Mouse (Mus musculus): ENCODE measurements around the gene Tle6. TPM values are rescaled to one million over a fixed set of nuclear protein-coding genes. Genes with fewer than 3 reads are reported as not detected.

Tle6 gene
- polyA plus RNA-seq, 1 experiment from 2014 or later, result 7.6 TPM

DNA sequence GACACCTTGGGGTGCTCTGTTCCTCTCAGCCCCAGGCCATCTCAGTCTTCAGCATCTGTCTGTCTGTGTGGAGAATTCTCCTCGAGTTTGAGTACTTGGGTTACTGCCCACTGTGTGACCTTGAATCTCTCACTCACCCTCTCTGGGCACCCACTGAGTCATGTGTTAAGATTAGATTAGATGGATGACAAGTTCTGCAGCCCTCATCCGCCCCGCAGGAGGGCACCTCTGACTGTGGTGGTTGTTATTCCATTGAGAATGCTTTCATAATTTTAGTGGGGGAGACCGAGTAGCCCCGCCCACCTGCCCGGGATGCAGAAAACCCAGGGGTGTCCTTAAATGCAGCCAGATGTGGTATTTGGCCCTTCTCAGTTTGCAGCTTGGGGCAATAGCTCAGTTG lies 37.4 kb downstream of the Tle6 start:
- Histone ChIP-seq H3K36me3 (ENCODE audit: control insufficient read depth, insufficient read depth, low read length) (peaks cover 16% of the 10 kb centered on the region), H3K4me2 (replicated peaks; ENCODE audit: low read depth) (no peak overlapping the region), H3K4me1 (replicated peaks; ENCODE audit: control insufficient read depth, insufficient read depth) (peaks cover 10% of the 10 kb centered on the region), H3K4me3 (ENCODE audit: low read depth, low read length) (no peak overlapping the region), H3K27me3 (ENCODE audit: control insufficient read depth, insufficient read depth, low read length) (no peaks in the 10 kb centered on the region), H3K9me3 (ENCODE audit: control insufficient read depth, low read length) (no peaks in the 10 kb centered on the region), H3K27ac (replicated peaks) (no peak overlapping the region), H3K9ac (ENCODE audit: low read length) (no peak overlapping the region)
- DNase-seq (ENCODE audit: low spot score) (no peak), ATAC-seq (ENCODE audit: low FRiP score, low TSS enrichment) (no peak)
- TF ChIP-seq EP300 (optimal IDR thresholded peaks at IDR 0.05), result no peak
- TF ChIP-seq CTCF (IDR thresholded peaks at IDR 0.05; ENCODE audit: low read depth), result no peak
- 50% methylated on average over 6 of the region's 6 CpGs for WGBS

DNA sequence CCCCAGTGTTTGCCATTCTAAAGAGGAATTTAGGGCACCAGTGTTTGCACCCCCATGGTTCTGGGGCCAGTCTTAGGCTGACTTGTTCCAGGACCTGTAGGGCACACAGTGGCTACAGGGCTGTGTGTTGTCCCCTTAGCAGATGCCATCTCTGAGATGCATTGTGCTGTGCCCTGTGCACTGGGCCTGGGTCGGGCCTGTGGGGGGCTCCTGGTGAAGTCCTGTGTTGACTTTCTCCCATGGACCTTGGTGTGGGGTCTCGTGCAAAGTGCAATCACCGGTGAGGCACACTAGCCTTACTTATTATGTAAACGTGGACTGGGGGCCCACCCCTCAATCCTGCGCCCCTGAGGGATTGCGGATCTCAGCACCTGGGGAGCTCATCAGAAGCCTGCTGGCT lies 38.5 kb downstream of the Tle6 start:
- Histone ChIP-seq H3K27me3 (ENCODE audit: control insufficient read depth, insufficient read depth, low read length) (no peaks in the 10 kb centered on the region), H3K36me3 (ENCODE audit: control insufficient read depth, insufficient read depth, low read length) (peaks cover 16% of the 10 kb centered on the region), H3K9me3 (ENCODE audit: control insufficient read depth, low read length) (no peaks in the 10 kb centered on the region), H3K27ac (replicated peaks) (no peak overlapping the region), H3K4me3 (ENCODE audit: low read depth, low read length) (no peak overlapping the region), H3K4me2 (replicated peaks; ENCODE audit: low read depth) (no peak overlapping the region), H3K9ac (ENCODE audit: low read length) (peak overlapping the region; percentile 4; the same call in 1 of the 2 replicates), H3K4me1 (replicated peaks; ENCODE audit: control insufficient read depth, insufficient read depth) (peaks cover 8% of the 10 kb centered on the region; the same call in 1 of the 2 replicates)
- 73% methylated on average over 6 of the region's 6 CpGs for WGBS
- ATAC-seq (ENCODE audit: low FRiP score, low TSS enrichment) (no peak), DNase-seq (ENCODE audit: low spot score) (no peak)
- TF ChIP-seq EP300 (optimal IDR thresholded peaks at IDR 0.05), result no peak
- no peak for TF ChIP-seq CTCF (IDR thresholded peaks at IDR 0.05; ENCODE audit: low read depth)

DNA sequence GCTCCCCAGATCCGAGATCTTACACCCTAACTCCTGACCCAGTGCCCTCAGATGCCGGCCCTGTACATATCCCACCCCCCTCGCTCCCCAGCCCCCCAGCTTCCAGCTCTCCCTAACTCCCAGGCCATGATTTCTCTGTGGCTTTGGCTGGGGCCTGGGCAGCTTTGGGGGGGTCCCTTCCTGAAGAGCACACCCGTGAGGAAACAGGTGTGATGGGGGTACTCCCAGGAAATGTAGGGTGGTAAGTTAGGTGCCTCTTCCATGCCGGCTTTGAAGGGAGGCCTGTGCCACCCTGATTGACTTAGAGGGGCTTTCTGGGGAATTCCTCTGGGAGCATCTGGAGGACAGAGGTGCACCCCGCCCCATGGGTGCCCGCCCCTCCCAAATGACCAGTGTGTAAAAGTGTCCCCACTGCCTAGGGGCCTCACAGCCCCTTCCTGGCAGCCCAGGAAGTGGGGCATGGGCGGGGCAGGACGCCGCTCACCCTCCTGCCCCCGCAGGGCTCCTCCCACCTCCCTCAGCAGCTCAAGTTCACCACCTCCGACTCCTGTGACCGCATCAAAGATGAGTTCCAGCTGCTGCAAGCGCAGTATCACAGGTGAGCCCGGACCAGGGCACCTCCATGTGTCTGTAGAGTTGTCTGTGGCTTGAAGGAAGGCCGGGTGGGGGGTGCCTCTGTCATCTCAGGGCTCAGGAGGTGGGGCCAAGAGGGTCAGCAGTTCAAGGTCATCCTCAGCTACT lies 40.0 kb downstream of the Tle6 start:
- H3K4me1 ChIP-seq (replicated peaks; ENCODE audit: control insufficient read depth, insufficient read depth), result peaks cover 8% of the 10 kb centered on the region; the same call in 1 of the 2 replicates
- H3K27ac ChIP-seq (replicated peaks), result peak overlapping the region; percentile 90

DNA sequence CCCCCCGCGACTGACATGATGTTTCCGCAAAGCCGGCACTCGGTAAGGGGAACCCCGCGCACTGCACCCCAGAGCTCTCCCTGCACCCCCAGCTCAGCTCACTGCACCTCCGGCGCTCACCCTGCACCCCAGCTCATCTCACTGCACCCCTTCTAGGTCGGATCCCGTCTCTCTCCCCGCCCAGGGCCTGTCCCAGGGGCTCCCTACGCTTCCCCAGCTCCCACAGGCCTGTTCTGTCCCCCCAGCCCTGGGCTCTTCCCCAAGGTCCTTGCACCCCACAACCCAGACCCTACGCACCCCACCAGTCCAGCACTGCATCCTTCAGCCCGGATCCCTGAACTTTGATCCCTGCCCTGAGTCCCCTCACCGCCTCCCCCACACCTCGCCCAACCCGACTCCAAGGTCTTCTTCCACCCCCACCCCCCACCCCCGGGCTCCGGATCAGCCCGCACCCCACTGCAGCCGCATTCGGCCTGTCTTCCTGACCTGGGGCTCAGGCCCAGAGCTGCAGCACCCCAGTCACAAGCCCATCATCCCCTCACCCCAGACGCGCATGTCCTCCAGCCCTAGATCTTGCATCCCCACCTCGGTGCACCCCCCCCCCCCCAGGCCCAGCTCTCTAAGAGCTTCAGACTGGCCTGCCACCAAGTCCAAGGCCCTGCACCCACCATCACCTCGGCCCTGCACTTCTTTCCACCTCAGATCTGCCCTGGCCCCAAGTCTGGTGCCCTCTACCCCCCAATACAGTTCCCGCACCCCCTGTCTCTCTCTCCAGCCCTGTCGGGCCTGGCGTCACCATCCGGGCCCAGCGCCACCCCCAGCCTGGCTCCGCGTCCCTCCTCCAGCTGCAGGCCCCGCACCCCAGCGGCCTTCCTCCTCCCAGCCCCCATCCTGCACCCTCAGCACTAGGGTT lies 41.0 kb downstream of the Tle6 start:
- H3K4me1 ChIP-seq (replicated peaks; ENCODE audit: control insufficient read depth, insufficient read depth), result peaks cover 8% of the 10 kb centered on the region; the same call in 1 of the 2 replicates
- peak overlapping the region; percentile 90 for H3K4me2 ChIP-seq (replicated peaks; ENCODE audit: low read depth)
- H3K36me3 ChIP-seq (ENCODE audit: control insufficient read depth, insufficient read depth, low read length), result peaks cover 2% of the 10 kb centered on the region; the same call in 1 of the 2 replicates
- no peaks in the 10 kb centered on the region for H3K9me3 ChIP-seq (ENCODE audit: control insufficient read depth, low read length)
- peak overlapping the region; percentile 94 for H3K9ac ChIP-seq (ENCODE audit: low read length)
- H3K27me3 ChIP-seq (ENCODE audit: control insufficient read depth, insufficient read depth, low read length), result no peaks in the 10 kb centered on the region
- peak overlapping the region; percentile 86 for H3K4me3 ChIP-seq (ENCODE audit: low read depth, low read length)
- ATAC-seq (ENCODE audit: low FRiP score, low TSS enrichment) (peak; percentile 57), DNase-seq (ENCODE audit: low spot score) (peak; percentile 81)
- no peak for TF ChIP-seq EP300 (optimal IDR thresholded peaks at IDR 0.05)
- no peak for TF ChIP-seq CTCF (IDR thresholded peaks at IDR 0.05; ENCODE audit: low read depth)
- WGBS, result under 1% methylated on average over 34 of the region's 36 CpGs
- H3K27ac ChIP-seq (replicated peaks), result peak overlapping the region; percentile 90

More for the DNA sequence above, 40.0 kb downstream of the Tle6 start:
- Histone ChIP-seq H3K4me2 (replicated peaks; ENCODE audit: low read depth) (peak overlapping the region; percentile 90), H3K27me3 (ENCODE audit: control insufficient read depth, insufficient read depth, low read length) (no peaks in the 10 kb centered on the region), H3K9ac (ENCODE audit: low read length) (peak overlapping the region; percentile 94), H3K9me3 (ENCODE audit: control insufficient read depth, low read length) (no peaks in the 10 kb centered on the region), H3K36me3 (ENCODE audit: control insufficient read depth, insufficient read depth, low read length) (peaks cover 12% of the 10 kb centered on the region), H3K4me3 (ENCODE audit: low read depth, low read length) (peak overlapping the region; percentile 86)
- peak; percentile 5; the same call in 1 of the 2 replicates for ATAC-seq (ENCODE audit: low FRiP score, low TSS enrichment)
- peak; percentile 68 for DNase-seq (ENCODE audit: low spot score)
- 10% methylated on average over 16 of the region's 16 CpGs for WGBS
- no peak for TF ChIP-seq CTCF (IDR thresholded peaks at IDR 0.05; ENCODE audit: low read depth)
- no peak for TF ChIP-seq EP300 (optimal IDR thresholded peaks at IDR 0.05)

DNA sequence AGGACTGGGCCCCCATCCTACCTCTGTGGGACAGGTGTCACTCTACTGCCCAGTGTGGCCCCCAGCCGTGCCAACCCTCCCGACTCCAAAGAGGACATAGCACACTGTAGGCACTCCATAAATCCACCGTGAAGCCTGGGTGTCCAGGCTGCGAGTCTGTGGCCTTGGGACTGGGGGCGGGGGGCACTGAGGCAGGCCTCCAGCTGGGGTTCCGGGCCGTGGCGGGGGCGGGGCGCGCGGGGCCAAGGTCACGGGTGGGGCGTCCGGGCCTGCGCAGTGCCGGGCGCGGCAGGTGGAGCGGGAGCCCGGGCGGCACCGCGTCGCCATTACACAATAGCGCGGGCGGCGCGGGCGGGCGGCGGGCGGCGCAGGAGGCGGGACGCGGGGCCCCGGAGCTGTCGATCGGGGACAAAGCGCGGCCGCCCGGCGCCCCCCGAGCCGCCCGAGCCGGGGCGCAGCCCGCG lies 41.7 kb downstream of the Tle6 start, which contains the start of gene Aes:
Aes (plus strand) TSS at position 326 of the 464 bp plus-strand sequence.
- H3K4me1 ChIP-seq (replicated peaks; ENCODE audit: control insufficient read depth, insufficient read depth), result peaks cover 7% of the 10 kb centered on the region; the same call in 1 of the 2 replicates

More for the DNA sequence above, 41.7 kb downstream of the Tle6 start, which contains the start of gene Aes:
- no peaks in the 10 kb centered on the region; the same call in 1 of the 2 replicates for H3K36me3 ChIP-seq (ENCODE audit: control insufficient read depth, insufficient read depth, low read length)
- TF ChIP-seq CTCF (IDR thresholded peaks at IDR 0.05; ENCODE audit: low read depth), result no peak
- TF ChIP-seq EP300 (optimal IDR thresholded peaks at IDR 0.05), result no peak
- DNase-seq (ENCODE audit: low spot score) (peak; percentile 89), ATAC-seq (ENCODE audit: low FRiP score, low TSS enrichment) (peak; percentile 74)
- H3K9me3 ChIP-seq (ENCODE audit: control insufficient read depth, low read length), result no peaks in the 10 kb centered on the region
- peak within 1 kb of the TSS; percentile 90 for H3K27ac ChIP-seq (replicated peaks)
- H3K4me3 ChIP-seq (ENCODE audit: low read depth, low read length), result peak within 1 kb of the TSS; percentile 86
- peak within 1 kb of the TSS; percentile 90 for H3K4me2 ChIP-seq (replicated peaks; ENCODE audit: low read depth)
- 1% methylated on average over 31 of the region's 53 CpGs for WGBS
- no peaks in the 10 kb centered on the region for H3K27me3 ChIP-seq (ENCODE audit: control insufficient read depth, insufficient read depth, low read length)
- peak within 1 kb of the TSS; percentile 94 for H3K9ac ChIP-seq (ENCODE audit: low read length)

All from stomach, postnatal 0 days (tissue).